Mouse (Mus musculus): ENCODE results near the gene Gcm1.

GRCm38 (mm10) chr9:78050452-78050970 lies 1.2 kb upstream of the Gcm1 start:
- TF ChIP-seq CTCF (IDR thresholded peaks at IDR 0.05; ENCODE audit: low read depth) (no peak), EP300 (optimal IDR thresholded peaks at IDR 0.05) (no peak)

All from stomach, postnatal 0 days (tissue).